Mouse (Mus musculus) hindbrain, postnatal 0 days (tissue): ENCODE measurements at regions not wholly inside any gene's neighbourhood (a gene's known extent, or its start where the extent isn't known, plus 50 kb on each side); places are given as distances from the start of the nearest gene placed in this dataset.
"Not testable (repeated sequence)": the region's sequence is repeated elsewhere in the genome, so short reads cannot be mapped to it uniquely, and the experiment has no call there.

Experiments used
- ATAC-seq: fragments of 200-750 bp; cut with Nextera tagmentation; 2 replicates; pipeline ENCODE4 v1.8.0; 2017; ENCODE audit warnings: mild to moderate bottlenecking, moderate TSS enrichment, moderate library complexity
- DNase-seq: peaks from one replicate; pipeline ENCODE4 v3.0.0-alpha.2; 2015; ENCODE audit warnings: low spot score
- H3K27ac ChIP-seq: fragments of 300-500 bp; sonication (generic); 2 replicates; pipeline ENCODE4 v1.5.1; 2014; ENCODE audit warnings: mild to moderate bottlenecking
- H3K27me3 ChIP-seq: fragments of 300-500 bp; sonication (generic); 2 replicates; pipeline ENCODE4 v1.6.1; 2014; ENCODE audit warnings: low read length, mixed read lengths; ENCODE audit not compliant: insufficient read depth
- H3K36me3 ChIP-seq: fragments of 300-500 bp; sonication (generic); 2 replicates; pipeline ENCODE4 v1.6.1; 2014; ENCODE audit warnings: low read length, mixed read lengths; ENCODE audit not compliant: insufficient read depth
- H3K4me1 ChIP-seq: fragments of 300-500 bp; sonication (generic); 2 replicates; pipeline ENCODE4 v1.6.1; 2014; ENCODE audit warnings: antibody characterized with exemption, low read length, mixed read lengths; ENCODE audit not compliant: insufficient read depth
- H3K4me2 ChIP-seq: fragments of 300-500 bp; sonication (generic); 2 replicates; pipeline ENCODE4 v1.6.1; 2014; ENCODE audit warnings: low read depth, mild to moderate bottlenecking, low read length, moderate library complexity, mixed read lengths
- H3K4me3 ChIP-seq: fragments of 300-500 bp; sonication (generic); 2 replicates; pipeline ENCODE4 v1.5.1; 2014; ENCODE audit warnings: low read length
- H3K9ac ChIP-seq: fragments of 300-500 bp; sonication (generic); replicated peaks from 2 replicates; pipeline ENCODE4 v1.6.1; 2014; ENCODE audit warnings: mild to moderate bottlenecking, low read length, moderate library complexity, mixed read lengths
- H3K9me3 ChIP-seq: fragments of 300-500 bp; sonication (generic); 2 replicates; pipeline ENCODE4 v1.6.1; 2016; ENCODE audit warnings: low read length, mixed read lengths
- CTCF ChIP-seq: IDR thresholded peaks from 2 replicates; pipeline ENCODE4 v1.5.1; 2016; ENCODE audit warnings: antibody characterized with exemption, control low read depth, low read depth
- WGBS: fragments of 180-500 bp; shearing (Covaris S2); extraction: QIAGEN DNeasy Blood & Tissue Kit; methylation state at CpG from one replicate; pipeline ENCODE4 v1.1.7; 2014; 5-methylcytosine and 5-hydroxymethylcytosine counted together

DNA sequence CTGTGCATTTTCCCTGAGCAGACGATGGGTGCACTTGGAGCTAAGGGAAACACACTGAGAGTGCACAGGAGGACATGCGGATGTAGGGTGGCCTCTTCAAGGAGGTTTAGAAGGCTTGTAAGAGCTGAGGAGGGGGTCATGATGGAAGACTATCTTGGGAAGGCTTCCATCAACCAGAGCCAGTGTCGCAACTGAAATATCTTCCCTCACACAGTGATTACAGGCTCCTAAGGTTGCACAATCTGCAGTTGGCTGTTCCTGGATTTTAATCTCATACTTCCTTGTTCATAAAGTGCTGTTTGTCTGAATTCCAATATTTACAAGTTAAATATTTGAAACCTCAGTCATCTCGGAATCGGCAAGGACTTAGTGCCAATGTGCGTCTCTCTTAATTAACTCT is 164.5 kb downstream of the Wdr11 start:
- no peak overlapping the region for H3K4me3 ChIP-seq
- H3K4me2 ChIP-seq = no peak overlapping the region
- no peak for TF ChIP-seq CTCF
- DNase-seq (no peak), ATAC-seq (no peak)
- no peak overlapping the region for H3K27ac ChIP-seq
- no peaks in the 10 kb centered on the region for H3K27me3 ChIP-seq
- H3K4me1 ChIP-seq = no peaks in the 10 kb centered on the region
- H3K9ac ChIP-seq = no peak overlapping the region
- 84% methylated on average over 6 of the region's 6 CpGs for whole genome bisulfite sequencing
- no peaks in the 10 kb centered on the region for H3K36me3 ChIP-seq
- H3K9me3 ChIP-seq = no peaks in the 10 kb centered on the region

DNA sequence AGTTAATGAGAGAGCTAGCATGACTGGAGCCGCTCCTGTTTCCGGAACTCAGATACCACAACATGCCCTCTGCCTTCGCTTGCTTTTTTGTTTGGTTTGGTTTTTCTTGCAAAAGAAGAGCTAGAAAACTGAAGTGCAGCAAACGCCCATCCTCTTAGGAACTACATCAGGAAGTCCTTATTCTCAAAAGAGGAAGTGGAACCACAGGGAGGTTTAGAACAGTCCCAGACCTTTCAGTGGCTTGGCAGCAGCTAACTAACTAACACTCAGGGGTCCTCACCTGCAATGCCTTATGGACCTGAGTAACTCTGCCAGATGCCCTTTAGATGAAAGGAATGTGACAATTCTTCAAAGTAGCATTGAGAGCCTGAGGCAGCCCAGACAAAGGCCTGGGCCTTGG is 168.2 kb downstream of the Wdr11 start:
- H3K4me1 ChIP-seq = 0 out of 2 replicates have a peak, but pooled peaks cover 5% of the 10 kb centered on the region
- WGBS = 83% methylated on average over 4 of the region's 4 CpGs
- ATAC-seq = no peak
- no peak overlapping the region for H3K9ac ChIP-seq
- no peaks in the 10 kb centered on the region for H3K27me3 ChIP-seq
- H3K9me3 ChIP-seq = no peaks in the 10 kb centered on the region
- no peak overlapping the region for H3K4me2 ChIP-seq
- no peak overlapping the region for H3K4me3 ChIP-seq
- no peak for TF ChIP-seq CTCF
- no peak overlapping the region for H3K27ac ChIP-seq
- DNase-seq = no peak
- H3K36me3 ChIP-seq = no peaks in the 10 kb centered on the region

DNA sequence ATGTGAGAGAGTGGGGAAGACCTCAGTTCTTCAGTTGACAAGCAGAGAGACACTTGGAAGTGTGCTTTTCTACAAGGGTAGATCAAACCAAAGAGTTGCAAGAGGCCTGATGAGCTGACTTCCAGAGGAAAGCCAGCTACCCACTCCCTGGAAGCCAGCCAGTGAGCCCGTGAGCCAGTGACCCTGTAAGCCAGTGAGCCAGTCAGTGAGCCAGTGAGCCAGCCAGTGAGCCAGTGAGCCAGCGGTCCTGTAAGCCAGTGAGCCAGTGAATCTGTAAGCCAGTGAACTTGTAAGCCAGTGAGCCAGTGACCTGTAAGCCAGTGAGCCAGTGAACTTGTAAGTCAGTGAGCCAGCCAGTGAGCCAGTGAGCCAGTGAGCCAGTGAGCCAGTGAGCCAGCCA is 168.7 kb downstream of the Wdr11 start:
- Histone ChIP-seq H3K4me3 (no peak overlapping the region), H3K4me2 (no peak overlapping the region), H3K36me3 (no peaks in the 10 kb centered on the region), H3K27ac (no peak overlapping the region), H3K9me3 (no peaks in the 10 kb centered on the region), H3K9ac (no peak overlapping the region), H3K27me3 (no peaks in the 10 kb centered on the region), H3K4me1 (0 out of 2 replicates have a peak, but pooled peaks cover 5% of the 10 kb centered on the region)
- WGBS = 68% methylated on average over 2 of the region's 2 CpGs
- TF ChIP-seq CTCF = no peak
- DNase-seq (no peak), ATAC-seq (no peak)

DNA sequence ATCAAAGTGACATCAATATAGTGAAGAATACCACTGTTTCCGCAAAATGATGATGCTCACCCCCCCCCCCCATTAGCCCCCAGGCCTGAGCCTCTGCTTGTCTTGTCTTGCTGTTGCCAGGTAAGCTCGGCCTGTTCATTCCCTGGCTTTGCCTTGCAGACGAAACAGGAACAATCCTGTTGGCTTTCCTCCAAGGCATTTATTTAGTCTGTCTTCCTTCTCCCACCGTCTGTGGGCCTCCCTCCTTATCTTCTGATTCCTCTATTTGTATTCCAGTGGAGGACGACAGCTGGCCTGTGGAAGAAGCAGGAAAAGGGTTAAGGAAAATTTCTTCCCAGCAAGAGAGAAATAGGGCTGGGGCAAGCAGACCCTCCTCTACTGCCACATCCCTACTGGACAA is 172.1 kb downstream of the Wdr11 start:
- Histone ChIP-seq H3K9me3 (no peaks in the 10 kb centered on the region), H3K27me3 (no peaks in the 10 kb centered on the region), H3K4me1 (peaks cover 11% of the 10 kb centered on the region; the same call in 1 of the 2 replicates), H3K9ac (no peak overlapping the region), H3K4me3 (no peak overlapping the region), H3K4me2 (no peak overlapping the region), H3K36me3 (no peaks in the 10 kb centered on the region), H3K27ac (no peak overlapping the region)
- DNase-seq = no peak
- no peak for ATAC-seq
- TF ChIP-seq CTCF = no peak
- 25% methylated on average over 5 of the region's 5 CpGs for WGBS

DNA sequence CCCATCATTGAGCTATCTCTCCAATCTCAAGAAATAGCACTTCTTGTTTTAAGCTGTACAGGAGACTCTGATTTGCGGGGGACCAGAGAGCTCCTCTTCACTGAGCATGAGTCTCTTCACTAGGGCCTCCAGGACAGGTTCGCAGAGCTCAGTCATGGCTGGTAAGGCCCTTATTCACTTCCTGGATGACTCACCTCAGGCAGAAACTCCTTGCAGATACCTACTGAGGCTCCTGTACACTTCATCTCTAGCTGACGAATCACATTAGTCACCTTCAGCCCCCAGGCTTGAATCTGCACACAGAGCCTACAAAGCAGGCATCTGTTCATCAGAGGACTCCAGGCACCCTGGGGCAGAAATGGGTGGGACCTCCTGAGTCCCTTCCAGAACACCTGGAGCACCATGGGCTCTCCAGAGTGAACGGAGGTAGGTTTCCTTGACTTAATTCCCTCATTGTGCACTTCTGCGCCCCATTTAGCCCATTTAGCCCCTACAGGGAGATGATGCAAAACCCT is 172.8 kb downstream of the Wdr11 start:
- Histone ChIP-seq H3K4me3 (no peak overlapping the region), H3K9ac (no peak overlapping the region), H3K9me3 (no peaks in the 10 kb centered on the region), H3K4me2 (no peak overlapping the region), H3K4me1 (peaks cover 11% of the 10 kb centered on the region; the same call in 1 of the 2 replicates), H3K27me3 (no peaks in the 10 kb centered on the region), H3K36me3 (no peaks in the 10 kb centered on the region), H3K27ac (no peak overlapping the region)
- DNase-seq (no peak), ATAC-seq (no peak)
- no peak for TF ChIP-seq CTCF
- WGBS = 87% methylated on average over 5 of the region's 5 CpGs

DNA sequence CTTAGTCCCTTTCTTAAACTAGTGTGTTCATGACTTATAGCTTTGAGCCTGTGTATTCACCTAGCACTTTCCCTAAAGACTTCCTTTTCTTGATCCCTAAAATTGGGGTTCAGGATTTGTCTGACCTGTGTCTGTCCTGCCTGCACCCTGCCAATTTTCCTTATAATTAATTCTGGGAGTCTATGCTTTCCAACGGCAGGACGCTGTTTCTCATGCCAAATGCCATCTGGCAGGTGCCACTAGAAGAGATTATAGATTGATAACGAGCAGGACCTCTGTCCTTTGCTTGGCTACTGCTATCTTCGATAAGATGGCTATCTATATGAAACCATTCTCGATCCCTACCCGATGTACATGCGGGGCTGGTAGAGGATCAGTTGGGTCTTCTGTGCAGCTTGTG is 174.0 kb downstream of the Wdr11 start:
- 76% methylated on average over 7 of the region's 7 CpGs for WGBS
- peaks cover 11% of the 10 kb centered on the region; the same call in 1 of the 2 replicates for H3K4me1 ChIP-seq
- no peak overlapping the region for H3K9ac ChIP-seq
- ATAC-seq = no peak
- no peak overlapping the region for H3K27ac ChIP-seq
- no peaks in the 10 kb centered on the region for H3K36me3 ChIP-seq
- no peak for DNase-seq
- no peaks in the 10 kb centered on the region for H3K27me3 ChIP-seq
- TF ChIP-seq CTCF = no peak
- H3K4me2 ChIP-seq = no peak overlapping the region
- no peak overlapping the region for H3K4me3 ChIP-seq
- H3K9me3 ChIP-seq = no peaks in the 10 kb centered on the region

DNA sequence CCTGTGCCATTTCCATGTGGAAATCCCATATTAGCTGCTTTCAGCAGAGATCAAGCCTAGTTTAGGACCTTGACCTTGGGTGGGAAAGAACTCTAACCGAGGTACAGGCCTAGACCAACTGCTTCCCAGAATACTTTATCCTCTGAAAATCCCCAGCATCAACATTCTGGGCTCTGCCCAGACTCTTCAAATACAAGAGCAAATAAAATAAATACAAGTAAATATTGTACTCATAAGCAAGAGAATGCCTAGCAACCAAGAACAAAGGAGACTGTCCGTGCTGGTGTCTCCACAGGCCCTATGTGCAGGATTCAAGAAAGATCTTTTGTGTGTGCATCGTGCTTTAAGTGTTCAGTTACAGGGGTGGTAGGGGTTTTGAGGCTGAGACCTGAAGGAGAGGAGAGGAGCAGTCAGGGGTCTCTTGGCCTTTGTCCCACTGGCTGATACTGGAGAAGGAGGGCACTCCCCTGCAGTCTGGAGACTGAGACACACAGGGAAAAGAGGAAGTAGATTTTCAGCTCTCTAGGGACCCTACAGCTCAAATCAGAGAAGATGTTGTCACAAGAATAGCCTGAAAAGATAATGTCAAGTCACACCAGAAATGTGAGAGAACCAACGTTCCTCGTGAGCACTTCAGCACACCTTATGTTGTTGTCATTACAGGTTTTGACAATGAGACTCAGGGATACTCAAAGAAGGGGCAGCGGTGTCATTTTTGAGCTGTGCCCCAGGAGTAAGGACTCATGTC is 174.6 kb downstream of the Wdr11 start:
- no peak for TF ChIP-seq CTCF

DNA sequence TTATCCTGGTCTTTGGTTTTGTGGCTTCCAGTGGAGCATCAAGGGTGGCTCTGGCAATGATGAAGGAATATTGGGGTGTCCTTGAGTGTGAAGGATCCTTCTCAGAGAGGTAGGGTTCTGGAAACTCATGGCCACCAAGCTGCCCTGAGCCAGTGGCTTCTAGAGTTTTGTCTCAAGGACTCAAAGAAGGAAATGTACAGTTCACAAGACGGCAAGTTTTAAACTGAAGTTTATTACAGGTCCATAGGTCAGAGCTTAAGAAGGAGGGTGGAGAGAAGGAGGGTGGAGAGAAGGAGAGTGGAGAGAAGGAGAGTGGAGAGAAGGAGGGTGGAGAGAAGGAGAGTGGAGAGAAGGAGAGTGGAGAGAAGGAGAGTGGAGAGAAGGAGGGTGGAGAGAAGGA is 178.0 kb downstream of the Wdr11 start:
- H3K9ac ChIP-seq, ATAC-seq, DNase-seq, H3K4me2 ChIP-seq, H3K9me3 ChIP-seq, H3K4me3 ChIP-seq, H3K27me3 ChIP-seq, H3K27ac ChIP-seq, H3K36me3 ChIP-seq: not testable (repeated sequence)
- WGBS = 94% methylated on average over 1 of the region's 1 CpGs
- H3K4me1 ChIP-seq = peaks cover 12% of the 10 kb centered on the region

More for the DNA sequence above, 174.6 kb downstream of the Wdr11 start:
- H3K9ac ChIP-seq = no peak overlapping the region
- no peaks in the 10 kb centered on the region for H3K27me3 ChIP-seq
- 64% methylated on average over 6 of the region's 6 CpGs for WGBS
- H3K4me1 ChIP-seq = peaks cover 11% of the 10 kb centered on the region; the same call in 1 of the 2 replicates
- ATAC-seq (no peak), DNase-seq (no peak)
- no peaks in the 10 kb centered on the region for H3K9me3 ChIP-seq
- no peak overlapping the region for H3K4me2 ChIP-seq
- H3K4me3 ChIP-seq = no peak overlapping the region
- H3K36me3 ChIP-seq = no peaks in the 10 kb centered on the region
- H3K27ac ChIP-seq = no peak overlapping the region
